In genomic region chr5:9424464-9424863, GRCm38 (mm10) we compare ENCODE assay signal across 19 mouse cellular contexts.
"Had no signal": no experiment of that assay in that cellular context is flagged by ENCODE, and none has a peak within 500 bp of the region (broad histone marks: within the 10 kb centered on the region; RNA-seq: fewer than 3 reads in every experiment).

No protein-coding gene starts in this region.

- ATAC-seq: liver, postnatal 0 days; lung, postnatal 0 days; midbrain, embryonic 13.5 days had no signal

- H3K4me3 ChIP-seq: kidney, embryonic 15.5 days; left cerebral cortex, adult 2 months; midbrain, embryonic 13.5 days; myocyte; neural tube, embryonic 13.5 days; stomach, embryonic 15.5 days had no signal

- H3K4me1 ChIP-seq: kidney, embryonic 15.5 days; stomach, embryonic 15.5 days had no signal

- H3K36me3 ChIP-seq: kidney, embryonic 15.5 days; midbrain, embryonic 13.5 days; neural tube, embryonic 13.5 days; stomach, embryonic 15.5 days had no signal

- H3K9me3 ChIP-seq: kidney, embryonic 15.5 days; midbrain, embryonic 13.5 days; neural tube, embryonic 13.5 days; stomach, embryonic 15.5 days had no signal

- H3K4me2 ChIP-seq: kidney, embryonic 15.5 days; liver, embryonic 11.5 days; lung, embryonic 14.5 days; midbrain, embryonic 13.5 days; neural tube, embryonic 13.5 days; stomach, embryonic 15.5 days had no signal

- H3K9ac ChIP-seq: kidney, embryonic 15.5 days; liver, embryonic 14.5 days; liver, postnatal 0 days; lung, embryonic 14.5 days; midbrain, embryonic 13.5 days; neural tube, embryonic 13.5 days; stomach, embryonic 15.5 days had no signal

- H3K27ac ChIP-seq: kidney, embryonic 15.5 days; left cerebral cortex, adult 2 months; liver, embryonic 14.5 days; macrophage; midbrain, embryonic 13.5 days; neural tube, embryonic 13.5 days; stomach, embryonic 15.5 days had no signal

- H3K27me3 ChIP-seq: kidney, embryonic 15.5 days; midbrain, embryonic 13.5 days; neural tube, embryonic 13.5 days; stomach, embryonic 15.5 days had no signal

- DNase-seq: kidney, postnatal 10 days; kidney, postnatal 36 days; layer of hippocampus, postnatal 36 days; liver, postnatal 0 days; lung, embryonic 14.5 days; retina, postnatal 1 day; right cerebral cortex, postnatal 25 days; spleen, adult 18-20 months; thymus, postnatal 25 days had no signal
